Mouse (Mus musculus) gastrocnemius, postnatal 10 days (tissue): ENCODE measurements around the gene Olfr548-ps1. TPM values are rescaled to one million over a fixed set of nuclear protein-coding genes. Genes with fewer than 3 reads are reported as not detected.

Experiments used
- DNase-seq: peaks from one replicate; pipeline ENCODE4 v3.0.0; 2021; ENCODE audit warnings: mixed read lengths
- total RNA-seq, 2 experiments: library from RNA; stranded (reverse); gene quantifications; 2 replicates each; pipeline ENCODE4 v1.2.3; 2021

Gene Olfr548-ps1
- total RNA-seq, 2 experiments from 2014 or later, result not detected

GRCm38 (mm10) chr7:102575998-102576397, 35.3 kb downstream of the Olfr548-ps1 start:
- no peak for DNase-seq

- DNase-seq, result no peak
Observed at GRCm38 (mm10) chr7:102591786-102592185, 51.1 kb downstream of the Olfr548-ps1 start, which contains the start of gene Olfr551. TSS of gene Olfr551 (minus strand) at chr7:102591886.

Other genes starting within 250 kb of the Olfr548-ps1 start
- gene Rrm1, start 99.2 kb upstream of the Olfr548-ps1 start, total RNA-seq, result 10 to 100 TPM; 25.5 to 30.0 TPM
- gene Olfr543, start 59.2 kb upstream of the Olfr548-ps1 start, total RNA-seq, result not detected
- not detected for gene Olfr544, start 52.6 kb upstream of the Olfr548-ps1 start, total RNA-seq
- gene Olfr545, start 41.3 kb upstream of the Olfr548-ps1 start, total RNA-seq, result not detected
- not detected for gene Olfr547, start 6.1 kb upstream of the Olfr548-ps1 start, total RNA-seq
- not detected for gene Olfr549, start 9.0 kb downstream of the Olfr548-ps1 start, total RNA-seq
- 1 to 10 TPM; 4.4 to 4.6 TPM for gene Trim21, start 24.6 kb downstream of the Olfr548-ps1 start, total RNA-seq
- gene Olfr550, start 30.5 kb downstream of the Olfr548-ps1 start, total RNA-seq, result under 1 TPM; 0.09 TPM
- not detected for gene Olfr551, start 51.0 kb downstream of the Olfr548-ps1 start, total RNA-seq
- under 1 TPM in 1 of 2 experiments, not detected in 1; 0.07 TPM for gene Olfr552, start 56.9 kb downstream of the Olfr548-ps1 start, total RNA-seq
- not detected for gene Olfr553, start 77.3 kb downstream of the Olfr548-ps1 start, total RNA-seq
- not detected for gene Olfr554, start 97.5 kb downstream of the Olfr548-ps1 start, total RNA-seq
- not detected for gene Olfr555, start 117.9 kb downstream of the Olfr548-ps1 start, total RNA-seq
- not detected for gene Olfr556, start 124.0 kb downstream of the Olfr548-ps1 start, total RNA-seq
- gene Trim68, start 146.4 kb downstream of the Olfr548-ps1 start, total RNA-seq, result 1 to 10 TPM; 4.7 to 6.6 TPM
- gene Olfr557, start 155.0 kb downstream of the Olfr548-ps1 start, total RNA-seq, result not detected
- 1 to 10 TPM; 3.4 to 3.8 TPM for gene Olfr558, start 161.3 kb downstream of the Olfr548-ps1 start, total RNA-seq
- gene Olfr33, start 178.2 kb downstream of the Olfr548-ps1 start, total RNA-seq, result not detected
- gene Olfr559, start 186.6 kb downstream of the Olfr548-ps1 start, total RNA-seq, result not detected
- gene Olfr560, start 218.5 kb downstream of the Olfr548-ps1 start, total RNA-seq, result not detected
- gene Olfr78, start 218.6 kb downstream of the Olfr548-ps1 start, total RNA-seq, result 1 to 10 TPM; 1.3 to 1.4 TPM
- not detected for gene Olfr561, start 230.3 kb downstream of the Olfr548-ps1 start, total RNA-seq